Mouse (Mus musculus) heart, embryonic 12.5 days (tissue): Measurements from ENCODE around the gene Tcf12. TPM values are rescaled to one million over a fixed set of nuclear protein-coding genes. Genes with fewer than 3 reads are reported as not detected.

ENCODE experiments used
- ATAC-seq: fragments of 200-750 bp; cut with Nextera tagmentation; 2 replicates; pipeline ENCODE4 v1.8.0; 2017; ENCODE audit warnings: moderate TSS enrichment, moderate library complexity; ENCODE audit not compliant: insufficient number of reproducible peaks, low FRiP score
- H3K27ac ChIP-seq: fragments of 300-500 bp; sonication (generic); 2 replicates; pipeline ENCODE4 v1.5.1; 2016; ENCODE audit warnings: mild to moderate bottlenecking, moderate library complexity; ENCODE audit not compliant: poor library complexity, severe bottlenecking
- H3K27me3 ChIP-seq: fragments of 300-500 bp; sonication (generic); replicated peaks from 2 replicates; pipeline ENCODE4 v1.6.1; 2016; ENCODE audit warnings: mild to moderate bottlenecking, moderate library complexity
- H3K36me3 ChIP-seq: fragments of 300-500 bp; sonication (generic); 2 replicates; pipeline ENCODE4 v1.6.1; 2016; ENCODE audit warnings: mild to moderate bottlenecking, moderate library complexity
- H3K4me1 ChIP-seq: fragments of 300-500 bp; sonication (generic); replicated peaks from 2 replicates; pipeline ENCODE4 v1.6.1; 2016; ENCODE audit warnings: mild to moderate bottlenecking
- H3K4me2 ChIP-seq: fragments of 300-500 bp; sonication (generic); 2 replicates; pipeline ENCODE4 v1.6.1; 2016; ENCODE audit warnings: mild to moderate bottlenecking, moderate library complexity
- H3K4me3 ChIP-seq: fragments of 300-500 bp; sonication (generic); 2 replicates; pipeline ENCODE4 v1.5.1; 2016; ENCODE audit warnings: mild to moderate bottlenecking
- H3K9ac ChIP-seq: fragments of 300-500 bp; sonication (generic); 2 replicates; pipeline ENCODE4 v1.6.1; 2016; ENCODE audit warnings: mild to moderate bottlenecking, moderate library complexity
- H3K9me3 ChIP-seq: fragments of 300-500 bp; sonication (generic); replicated peaks from 2 replicates; pipeline ENCODE4 v1.6.1; 2016; ENCODE audit warnings: mild to moderate bottlenecking, moderate library complexity
- WGBS: fragments of 180-500 bp; shearing (Covaris S2); methylation state at CpG from one replicate; pipeline ENCODE4 v1.1.7; 2016; 5-methylcytosine and 5-hydroxymethylcytosine counted together
- polyA plus RNA-seq: library from polyadenylated mRNA; unstranded; fragments of >200 nt; fragmentation: Nextera tagmentation; extraction: Ambion mirVana; gene quantifications from 2 replicates; pipeline ENCODE4 v1.2.1, GENCODE M21; 2016

The Tcf12 gene
- polyA plus RNA-seq, 1 experiment from 2014 or later: 44.7 TPM

GRCm38 (mm10) chr9:71816121-71816520, 295.6 kb downstream of the Tcf12 start:
- Histone ChIP-seq H3K4me2 (no peak overlapping the region), H3K9ac (no peak overlapping the region), H3K27ac (no peak overlapping the region), H3K36me3 (no peaks in the 10 kb centered on the region), H3K4me3 (no peak overlapping the region), H3K4me1 (peaks cover 2% of the 10 kb centered on the region; the same call in 1 of the 2 replicates), H3K27me3 (no peaks in the 10 kb centered on the region), H3K9me3 (no peaks in the 10 kb centered on the region)
- no peak for ATAC-seq
- WGBS: 50% methylated on average over 3 of the region's 3 CpGs

- Histone ChIP-seq H3K9me3 (no peaks in the 10 kb centered on the region), H3K9ac (no peak overlapping the region), H3K36me3 (no peaks in the 10 kb centered on the region), H3K27me3 (no peaks in the 10 kb centered on the region), H3K4me2 (no peak overlapping the region), H3K4me1 (peaks cover 2% of the 10 kb centered on the region; the same call in 1 of the 2 replicates), H3K4me3 (no peak overlapping the region), H3K27ac (no peak overlapping the region)
- WGBS: 76% methylated on average over 3 of the region's 3 CpGs
- ATAC-seq: no peak
Observed at GRCm38 (mm10) chr9:71813565-71813964, 298.1 kb downstream of the Tcf12 start.

- 46% methylated on average over 4 of the region's 4 CpGs for WGBS
- Histone ChIP-seq H3K9me3 (no peaks in the 10 kb centered on the region), H3K36me3 (no peaks in the 10 kb centered on the region), H3K27ac (no peak overlapping the region), H3K4me1 (peaks cover 2% of the 10 kb centered on the region; the same call in 1 of the 2 replicates), H3K4me3 (no peak overlapping the region), H3K27me3 (no peaks in the 10 kb centered on the region), H3K9ac (no peak overlapping the region), H3K4me2 (no peak overlapping the region)
- ATAC-seq: no peak
Observed at GRCm38 (mm10) chr9:71812914-71813313, 298.8 kb downstream of the Tcf12 start.

- Histone ChIP-seq H3K4me1 (peaks cover 2% of the 10 kb centered on the region; the same call in 1 of the 2 replicates), H3K9ac (no peak overlapping the region), H3K4me3 (no peak overlapping the region), H3K9me3 (no peaks in the 10 kb centered on the region), H3K27ac (no peak overlapping the region), H3K27me3 (no peaks in the 10 kb centered on the region), H3K4me2 (no peak overlapping the region), H3K36me3 (no peaks in the 10 kb centered on the region)
- WGBS: 26% methylated on average over 4 of the region's 4 CpGs
- no peak for ATAC-seq
Observed at GRCm38 (mm10) chr9:71812402-71812801, 299.3 kb downstream of the Tcf12 start.

- no peak for ATAC-seq
- no peak overlapping the region for H3K9ac ChIP-seq
- H3K36me3 ChIP-seq: no peaks in the 10 kb centered on the region
- 70% methylated on average over 5 of the region's 5 CpGs for WGBS
- no peak overlapping the region for H3K4me2 ChIP-seq
- H3K9me3 ChIP-seq: no peaks in the 10 kb centered on the region
- no peaks in the 10 kb centered on the region for H3K27me3 ChIP-seq
- H3K27ac ChIP-seq: no peak overlapping the region
- H3K4me3 ChIP-seq: no peak overlapping the region
- H3K4me1 ChIP-seq: peaks cover 2% of the 10 kb centered on the region; the same call in 1 of the 2 replicates
Observed at GRCm38 (mm10) chr9:71811404-71811803, 300.3 kb downstream of the Tcf12 start.

- Histone ChIP-seq H3K4me1 (peaks cover 7% of the 10 kb centered on the region), H3K27me3 (no peaks in the 10 kb centered on the region), H3K36me3 (no peaks in the 10 kb centered on the region), H3K4me3 (no peak overlapping the region), H3K9ac (no peak overlapping the region), H3K27ac (no peak overlapping the region), H3K4me2 (no peak overlapping the region), H3K9me3 (no peaks in the 10 kb centered on the region)
- ATAC-seq: no peak
- WGBS: 76% methylated on average over 2 of the region's 2 CpGs
Observed at GRCm38 (mm10) chr9:71810723-71811122, 300.9 kb downstream of the Tcf12 start.

- Histone ChIP-seq H3K27ac (no peak overlapping the region), H3K9me3 (no peaks in the 10 kb centered on the region), H3K36me3 (no peaks in the 10 kb centered on the region), H3K4me2 (peak overlapping the region; percentile 58), H3K4me1 (peaks cover 18% of the 10 kb centered on the region), H3K27me3 (no peaks in the 10 kb centered on the region), H3K9ac (no peak overlapping the region), H3K4me3 (peak overlapping the region; percentile 15; the same call in 1 of the 2 replicates)
- no peak for ATAC-seq
- WGBS: 38% methylated on average over 11 of the region's 11 CpGs
Observed at GRCm38 (mm10) chr9:71808640-71809254, 302.9 kb downstream of the Tcf12 start.

- 52% methylated on average over 4 of the region's 4 CpGs for WGBS
Observed at GRCm38 (mm10) chr9:71807801-71808200, 303.9 kb downstream of the Tcf12 start.

GRCm38 (mm10) chr9:71806422-71806805, 305.3 kb downstream of the Tcf12 start:
- Histone ChIP-seq H3K9me3 (no peaks in the 10 kb centered on the region), H3K4me2 (no peak overlapping the region), H3K27ac (no peak overlapping the region), H3K36me3 (no peaks in the 10 kb centered on the region), H3K4me3 (no peak overlapping the region), H3K9ac (no peak overlapping the region), H3K4me1 (peaks cover 21% of the 10 kb centered on the region), H3K27me3 (0 out of 2 replicates have a peak, but pooled peaks cover 2% of the 10 kb centered on the region)
- WGBS: 4% methylated on average over 2 of the region's 2 CpGs
- ATAC-seq: peak; percentile 63

More at GRCm38 (mm10) chr9:71807801-71808200, 303.9 kb downstream of the Tcf12 start:
- H3K36me3 ChIP-seq: no peaks in the 10 kb centered on the region
- H3K27me3 ChIP-seq: no peaks in the 10 kb centered on the region
- ATAC-seq: no peak
- H3K27ac ChIP-seq: no peak overlapping the region
- H3K9ac ChIP-seq: no peak overlapping the region
- H3K4me2 ChIP-seq: no peak overlapping the region
- H3K9me3 ChIP-seq: no peaks in the 10 kb centered on the region
- H3K4me1 ChIP-seq: peaks cover 21% of the 10 kb centered on the region
- no peak overlapping the region for H3K4me3 ChIP-seq

GRCm38 (mm10) chr9:71805646-71806421, 305.8 kb downstream of the Tcf12 start:
- no peaks in the 10 kb centered on the region for H3K36me3 ChIP-seq
- no peak overlapping the region for H3K4me2 ChIP-seq
- ATAC-seq: no peak
- H3K4me3 ChIP-seq: no peak overlapping the region
- 0 out of 2 replicates have a peak, but pooled peaks cover 4% of the 10 kb centered on the region for H3K27me3 ChIP-seq
- no peaks in the 10 kb centered on the region for H3K9me3 ChIP-seq
- peaks cover 21% of the 10 kb centered on the region for H3K4me1 ChIP-seq
- H3K27ac ChIP-seq: no peak overlapping the region
- 63% methylated on average over 6 of the region's 6 CpGs for WGBS
- H3K9ac ChIP-seq: no peak overlapping the region

GRCm38 (mm10) chr9:71804116-71804515, 307.6 kb downstream of the Tcf12 start:
- H3K27ac ChIP-seq: no peak overlapping the region
- peaks cover 25% of the 10 kb centered on the region for H3K4me1 ChIP-seq
- H3K27me3 ChIP-seq: 0 out of 2 replicates have a peak, but pooled peaks cover 4% of the 10 kb centered on the region
- H3K9ac ChIP-seq: no peak overlapping the region
- no peaks in the 10 kb centered on the region for H3K9me3 ChIP-seq
- WGBS: 27% methylated on average over 6 of the region's 6 CpGs
- ATAC-seq: no peak
- H3K4me3 ChIP-seq: no peak overlapping the region
- no peak overlapping the region for H3K4me2 ChIP-seq
- no peaks in the 10 kb centered on the region for H3K36me3 ChIP-seq
